Mouse (Mus musculus) hindbrain, embryonic 11.5 days (tissue): ENCODE data around the gene Dnah14. TPM values are rescaled to one million over a fixed set of nuclear protein-coding genes. Genes with fewer than 3 reads are reported as not detected.

Source experiments
- ATAC-seq: fragments of 200-750 bp; cut with Nextera tagmentation; 2 replicates; pipeline ENCODE4 v1.8.0; 2017; ENCODE audit warnings: mild to moderate bottlenecking, moderate TSS enrichment, moderate library complexity; ENCODE audit not compliant: low FRiP score
- DNase-seq: peaks from one replicate; pipeline ENCODE4 v3.0.0-alpha.2; 2015; ENCODE audit warnings: low spot score
- H3K27ac ChIP-seq: fragments of 300-500 bp; sonication (generic); 2 replicates; pipeline ENCODE4 v1.5.1; 2014; ENCODE audit warnings: mild to moderate bottlenecking, low read depth, low read length
- H3K27me3 ChIP-seq: fragments of 300-500 bp; sonication (generic); 2 replicates; pipeline ENCODE4 v1.6.1; 2014; ENCODE audit warnings: mild to moderate bottlenecking, low read length, moderate library complexity, mixed read lengths; ENCODE audit not compliant: control insufficient read depth, insufficient read depth
- H3K36me3 ChIP-seq: fragments of 300-500 bp; sonication (generic); 2 replicates; pipeline ENCODE4 v1.6.1; 2014; ENCODE audit warnings: mild to moderate bottlenecking, low read length, moderate library complexity, mixed read lengths; ENCODE audit not compliant: control insufficient read depth, insufficient read depth
- H3K4me1 ChIP-seq: fragments of 300-500 bp; sonication (generic); replicated peaks from 2 replicates; pipeline ENCODE4 v1.6.1; 2014; ENCODE audit warnings: low read length, mixed read lengths; ENCODE audit not compliant: control insufficient read depth, insufficient read depth
- H3K4me2 ChIP-seq: fragments of 300-500 bp; sonication (generic); replicated peaks from 2 replicates; pipeline ENCODE4 v1.6.1; 2014; ENCODE audit warnings: mild to moderate bottlenecking, low read depth, low read length
- H3K4me3 ChIP-seq: fragments of 300-500 bp; sonication (generic); 2 replicates; pipeline ENCODE4 v1.5.1; 2014; ENCODE audit warnings: low read depth, low read length
- H3K9ac ChIP-seq: fragments of 300-500 bp; sonication (generic); 2 replicates; pipeline ENCODE4 v1.6.1; 2014; ENCODE audit warnings: low read depth, low read length
- H3K9me3 ChIP-seq: fragments of 300-500 bp; sonication (generic); 2 replicates; pipeline ENCODE4 v1.6.1; 2016; ENCODE audit warnings: low read length; ENCODE audit not compliant: control insufficient read depth
- WGBS: fragments of 180-500 bp; shearing (Covaris S2); extraction: QIAGEN DNeasy Blood & Tissue Kit; methylation state at CpG from one replicate; pipeline ENCODE4 v1.1.7; 2014; 5-methylcytosine and 5-hydroxymethylcytosine counted together
- polyA plus RNA-seq: library from polyadenylated mRNA; unstranded; fragments of >200 nt; fragmentation: Nextera tagmentation; extraction: Ambion mirVana; gene quantifications from 2 replicates; pipeline ENCODE4 v1.2.1, GENCODE M21; 2014

Gene Dnah14
- polyA plus RNA-seq, 1 experiment from 2014 or later = 2.6 TPM

DNA sequence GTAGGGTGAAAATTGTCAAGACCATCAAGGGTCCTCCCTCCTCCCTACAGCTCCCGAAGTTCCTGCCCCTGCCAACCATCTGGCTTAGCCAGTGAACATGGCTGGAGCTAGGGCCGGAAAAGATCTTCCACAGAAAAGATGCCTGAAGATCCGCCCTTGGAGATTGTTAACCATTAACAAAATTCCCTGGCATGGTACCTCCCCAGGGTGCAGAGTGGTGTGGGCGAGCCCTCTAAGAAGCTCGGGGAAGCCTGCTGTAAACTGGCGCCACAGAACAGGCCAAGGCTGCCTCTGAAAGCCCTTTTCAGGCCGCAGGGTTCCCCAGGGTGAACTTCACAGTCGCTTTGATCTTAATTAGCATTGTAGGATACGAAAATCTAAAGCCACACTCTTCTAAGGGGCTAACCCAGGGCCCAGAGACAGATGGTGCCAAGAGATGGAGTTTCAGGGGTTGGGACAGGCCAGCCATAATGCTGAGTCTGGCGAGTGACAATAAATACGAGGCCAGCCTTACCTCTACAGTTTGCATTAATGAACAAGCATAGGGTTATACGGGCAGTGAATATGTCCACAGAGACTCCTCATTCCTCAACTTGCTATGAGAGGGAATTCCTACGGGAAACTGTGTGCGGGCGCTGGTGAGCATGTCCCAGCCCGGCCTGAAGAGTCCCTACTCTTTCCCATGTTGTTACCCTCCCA is 286.5 kb downstream of the Dnah14 start:
- H3K36me3 ChIP-seq = no peaks in the 10 kb centered on the region
- H3K27ac ChIP-seq = no peak overlapping the region
- ATAC-seq (no peak), DNase-seq (no peak)
- no peaks in the 10 kb centered on the region for H3K4me1 ChIP-seq
- no peaks in the 10 kb centered on the region for H3K9me3 ChIP-seq
- no peak overlapping the region for H3K4me3 ChIP-seq
- H3K4me2 ChIP-seq = no peak overlapping the region
- H3K9ac ChIP-seq = no peak overlapping the region
- H3K27me3 ChIP-seq = no peaks in the 10 kb centered on the region
- 46% methylated on average over 16 of the region's 16 CpGs for WGBS

DNA sequence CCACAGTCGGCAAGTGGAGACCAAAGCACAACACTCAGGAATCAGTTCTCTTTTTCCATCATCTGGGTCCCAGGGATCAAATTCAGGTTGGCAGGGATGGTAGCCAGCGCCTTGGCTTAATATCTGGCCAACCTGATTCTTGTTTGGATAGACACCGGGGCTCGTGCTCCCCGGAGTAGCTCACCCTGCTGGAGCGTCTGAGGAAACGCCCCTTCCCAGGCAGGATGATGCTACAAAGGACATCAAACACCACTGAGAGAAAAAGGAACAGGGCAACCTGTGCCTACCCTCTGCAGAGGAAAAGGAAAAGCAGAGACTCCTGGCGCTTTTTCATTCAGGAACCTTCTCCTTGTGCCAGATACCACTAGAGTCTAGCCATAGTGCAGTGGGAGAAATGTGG is 287.1 kb downstream of the Dnah14 start:
- DNase-seq (no peak), ATAC-seq (no peak)
- no peak overlapping the region for H3K27ac ChIP-seq
- H3K9ac ChIP-seq = no peak overlapping the region
- H3K9me3 ChIP-seq = no peaks in the 10 kb centered on the region
- H3K4me1 ChIP-seq = no peaks in the 10 kb centered on the region
- 40% methylated on average over 8 of the region's 8 CpGs for WGBS
- H3K36me3 ChIP-seq = no peaks in the 10 kb centered on the region
- no peak overlapping the region for H3K4me2 ChIP-seq
- no peak overlapping the region for H3K4me3 ChIP-seq
- no peaks in the 10 kb centered on the region for H3K27me3 ChIP-seq

Other genes with a start within 250 kb of the Dnah14 start
- gene Cnih3, start 223.9 kb upstream of the Dnah14 start, polyA plus RNA-seq = 1.1 and 1.9 TPM in 2 replicates
- gene Ccdc121, start 65.1 kb upstream of the Dnah14 start, polyA plus RNA-seq = not detected in 2 replicates